Mouse (Mus musculus) embryonic fibroblast, embryonic 13.5 days (primary cell): ENCODE results near the gene Bahcc1.

ENCODE experiments used
- CTCF ChIP-seq: IDR thresholded peaks from 2 replicates; pipeline ENCODE4 v1.5.1; 2011; ENCODE audit warnings: mild to moderate bottlenecking, control low read depth, low read length, moderate library complexity, borderline replicate concordance; ENCODE audit not compliant: insufficient read depth
- POLR2A ChIP-seq: IDR thresholded peaks from 2 replicates; pipeline ENCODE4 v1.6.1; 2011; ENCODE audit warnings: low read depth, mild to moderate bottlenecking, control low read depth, low read length, moderate library complexity

GRCm38 (mm10) chr11:120218946-120219345 lies 13.8 kb upstream of the Bahcc1 start:
- TF ChIP-seq CTCF (no peak), POLR2A (no peak)
